Mouse (Mus musculus) MEL (cell line): Measurements from ENCODE around the gene Mei1.

Experiments
- CTCF ChIP-seq, 3 experiments: IDR thresholded peaks in 2 of 3; conservative IDR thresholded peaks in 1 of 3; 2 replicates each; pipeline ENCODE4 v1.5.1; 2011 to 2012; ENCODE audit warnings: low read length in 3 of 3, low read depth in 2 of 3, mild to moderate bottlenecking in 2 of 3, improper control_type of control experiment in 1 of 3, inconsistent platforms in 1 of 3, mixed read lengths in 1 of 3, moderate library complexity in 1 of 3; ENCODE audit not compliant: control insufficient read depth in 1 of 3, insufficient read depth in 1 of 3, poor library complexity in 1 of 3, severe bottlenecking in 1 of 3
- E2F4 ChIP-seq: IDR thresholded peaks from 2 replicates; pipeline ENCODE4 v1.6.1; 2011; ENCODE audit warnings: low read depth, low read length, improper control_type of control experiment, borderline replicate concordance
- EP300 ChIP-seq, 2 experiments: IDR thresholded peaks; 2 replicates each; pipeline ENCODE4 v1.6.1; 2011; ENCODE audit warnings: improper control_type of control experiment in 2 of 2, low read length in 2 of 2, low read depth in 1 of 2, mild to moderate bottlenecking in 1 of 2
- JUND ChIP-seq: IDR thresholded peaks from 2 replicates; pipeline ENCODE4 v1.6.1; 2011; ENCODE audit warnings: low read depth, mild to moderate bottlenecking, improper control_type of control experiment, low read length
- KAT2A ChIP-seq: conservative IDR thresholded peaks from 2 replicates; pipeline ENCODE4 v1.6.1; 2012; ENCODE audit warnings: low read depth, low read length, improper control_type of control experiment, inconsistent platforms
- MAX ChIP-seq: IDR thresholded peaks from 2 replicates; pipeline ENCODE4 v1.6.1; 2011; ENCODE audit warnings: low read length, improper control_type of control experiment
- NRF1 ChIP-seq: IDR thresholded peaks from 2 replicates; pipeline ENCODE4 v1.6.1; 2014; ENCODE audit warnings: low read depth, mild to moderate bottlenecking, inconsistent platforms, low read length, improper control_type of control experiment, moderate library complexity; ENCODE audit not compliant: poor library complexity, insufficient read depth, severe bottlenecking
- POLR2A ChIP-seq, 2 experiments: IDR thresholded peaks; 2 replicates each; pipeline ENCODE4 v1.6.1; 2011 to 2012; ENCODE audit warnings: low read length in 2 of 2, mild to moderate bottlenecking in 2 of 2, control low read depth in 1 of 2, improper control_type of control experiment in 1 of 2, low read depth in 1 of 2, moderate library complexity in 1 of 2; ENCODE audit not compliant: control insufficient read depth in 1 of 2, insufficient read depth in 1 of 2, poor library complexity in 1 of 2
- POLR2AphosphoS5 ChIP-seq: IDR thresholded peaks from 2 replicates; pipeline ENCODE4 v1.6.1; 2012; ENCODE audit warnings: low read depth, borderline replicate concordance, mild to moderate bottlenecking, inconsistent platforms, low read length, moderate library complexity, mixed read lengths
- RCOR1 ChIP-seq: IDR thresholded peaks from 2 replicates; pipeline ENCODE4 v1.6.1; 2012; ENCODE audit warnings: low read depth, mild to moderate bottlenecking, inconsistent platforms, low read length, improper control_type of control experiment
- USF1 ChIP-seq: IDR thresholded peaks from 2 replicates; pipeline ENCODE4 v1.6.1; 2014; ENCODE audit warnings: low read depth, mild to moderate bottlenecking, inconsistent platforms, low read length, improper control_type of control experiment, moderate library complexity
- ZNF384 ChIP-seq: IDR thresholded peaks from 2 replicates; pipeline ENCODE4 v1.6.1; 2012; ENCODE audit warnings: low read depth, mild to moderate bottlenecking, inconsistent platforms, low read length, improper control_type of control experiment

DNA sequence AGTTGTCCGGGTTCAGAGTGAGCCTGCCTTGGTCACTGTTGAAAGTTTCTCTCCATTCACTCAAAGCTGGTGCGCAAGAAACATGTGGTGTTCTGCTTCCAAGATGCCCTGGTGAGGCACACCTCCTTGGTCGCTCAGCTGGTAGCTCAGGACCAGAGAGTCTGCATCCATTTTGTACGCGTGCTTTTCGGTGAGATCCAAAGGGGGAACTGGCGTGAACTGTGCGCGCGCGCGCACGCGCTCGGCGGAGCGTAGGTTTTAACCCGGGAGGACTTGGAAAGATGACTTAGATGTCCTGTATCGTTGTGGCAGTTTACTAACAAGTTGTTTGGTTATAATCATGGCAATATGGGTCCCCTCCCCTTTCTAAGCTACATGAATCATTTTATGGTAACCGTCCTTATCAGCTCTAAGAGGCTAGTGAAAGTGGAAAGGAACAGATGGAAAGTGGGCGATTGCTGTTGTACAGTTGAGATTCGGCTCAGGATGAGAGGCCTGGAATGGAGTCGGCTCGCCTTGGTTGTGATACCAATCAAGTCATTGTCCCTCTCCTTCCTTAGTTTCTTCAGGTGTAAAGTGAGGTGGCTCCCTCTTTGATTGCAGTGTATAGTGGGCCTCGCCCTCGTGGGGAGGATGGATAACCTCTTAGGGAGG lies 2.1 kb downstream of the Mei1 start:
- no peak for TF ChIP-seq RCOR1
- no peak for TF ChIP-seq NRF1
- no peak for TF ChIP-seq KAT2A
- no peak for TF ChIP-seq CTCF (IDR thresholded peaks at IDR 0.05 in 2 of 3, conservative IDR thresholded peaks at IDR 0.05 in 1 of 3; ENCODE audit: control insufficient read depth in 1 of 3, insufficient read depth in 1 of 3, low read depth in 2 of 3, low read length in 3 of 3, poor library complexity in 1 of 3, severe bottlenecking in 1 of 3)
- no peak for TF ChIP-seq ZNF384
- TF ChIP-seq JUND, result no peak
- no peak for TF ChIP-seq USF1
- no peak for TF ChIP-seq EP300 (IDR thresholded peaks at IDR 0.05; ENCODE audit: low read depth in 1 of 2, low read length in 2 of 2)
- TF ChIP-seq POLR2A (IDR thresholded peaks at IDR 0.05; ENCODE audit: control insufficient read depth in 1 of 2, insufficient read depth in 1 of 2, low read depth in 1 of 2, low read length in 2 of 2, poor library complexity in 1 of 2), result no peak
- no peak for TF ChIP-seq POLR2AphosphoS5
- TF ChIP-seq MAX, result no peak
- TF ChIP-seq E2F4, result no peak
